Mouse (Mus musculus): ENCODE results near the gene Slc35a5. TPM values are rescaled to one million over a fixed set of nuclear protein-coding genes. Genes with fewer than 3 reads are reported as not detected.
A peak's percentile ranks its signal among the peaks of the same experiment; 100 is the strongest.

Slc35a5 gene
- polyA plus RNA-seq, 1 experiment from 2014 or later: 21.6 TPM

- peak overlapping the region; percentile 91 for H3K27ac ChIP-seq (ENCODE audit: low read length)
- H3K9me3 ChIP-seq (replicated peaks; ENCODE audit: control insufficient read depth, low read length): no peaks in the 10 kb centered on the region
- H3K4me1 ChIP-seq (ENCODE audit: control insufficient read depth, insufficient read depth, low read length): peaks cover 12% of the 10 kb centered on the region; the same call in 1 of the 2 replicates
- under 1% methylated on average over 20 of the region's 20 CpGs for WGBS
- peak overlapping the region; percentile 92 for H3K4me2 ChIP-seq (ENCODE audit: low read depth, low read length)
- H3K9ac ChIP-seq (ENCODE audit: low read length): peak overlapping the region; percentile 87
- H3K27me3 ChIP-seq (ENCODE audit: control insufficient read depth, insufficient read depth, low read length): no peaks in the 10 kb centered on the region
- H3K36me3 ChIP-seq (ENCODE audit: control insufficient read depth, insufficient read depth, low read length): no peaks in the 10 kb centered on the region
- H3K4me3 ChIP-seq (replicated peaks; ENCODE audit: low read length): peak overlapping the region; percentile 89
- ATAC-seq (ENCODE audit: insufficient read depth, low FRiP score): peak; percentile 78
Observed at GRCm38 (mm10) chr16:45158136-45158521, 377 bp downstream of the Slc35a5 start.

- ATAC-seq (ENCODE audit: insufficient read depth, low FRiP score): no peak
- 76% methylated on average over 3 of the region's 3 CpGs for WGBS
- Histone ChIP-seq H3K4me1 (ENCODE audit: control insufficient read depth, insufficient read depth, low read length) (peaks cover 8% of the 10 kb centered on the region; the same call in 1 of the 2 replicates), H3K4me3 (replicated peaks; ENCODE audit: low read length) (no peak overlapping the region), H3K27ac (ENCODE audit: low read length) (no peak overlapping the region), H3K9ac (ENCODE audit: low read length) (no peak overlapping the region), H3K27me3 (ENCODE audit: control insufficient read depth, insufficient read depth, low read length) (no peaks in the 10 kb centered on the region), H3K4me2 (ENCODE audit: low read depth, low read length) (no peak overlapping the region), H3K9me3 (replicated peaks; ENCODE audit: control insufficient read depth, low read length) (no peaks in the 10 kb centered on the region), H3K36me3 (ENCODE audit: control insufficient read depth, insufficient read depth, low read length) (peaks cover under 1% of the 10 kb centered on the region; the same call in 1 of the 2 replicates)
Observed at GRCm38 (mm10) chr16:45154741-45155250, 3.7 kb downstream of the Slc35a5 start.

GRCm38 (mm10) chr16:45148488-45149082 lies 9.9 kb downstream of the Slc35a5 start:
- Histone ChIP-seq H3K36me3 (ENCODE audit: control insufficient read depth, insufficient read depth, low read length) (peaks cover 21% of the 10 kb centered on the region; the same call in 1 of the 2 replicates), H3K27me3 (ENCODE audit: control insufficient read depth, insufficient read depth, low read length) (no peaks in the 10 kb centered on the region), H3K27ac (ENCODE audit: low read length) (no peak overlapping the region), H3K4me2 (ENCODE audit: low read depth, low read length) (no peak overlapping the region), H3K9me3 (replicated peaks; ENCODE audit: control insufficient read depth, low read length) (no peaks in the 10 kb centered on the region), H3K4me3 (replicated peaks; ENCODE audit: low read length) (no peak overlapping the region), H3K9ac (ENCODE audit: low read length) (no peak overlapping the region), H3K4me1 (ENCODE audit: control insufficient read depth, insufficient read depth, low read length) (no peaks in the 10 kb centered on the region)
- no peak for ATAC-seq (ENCODE audit: insufficient read depth, low FRiP score)
- 90% methylated on average over 10 of the region's 10 CpGs for WGBS

- Histone ChIP-seq H3K27ac (ENCODE audit: low read length) (no peak overlapping the region), H3K4me2 (ENCODE audit: low read depth, low read length) (no peak overlapping the region), H3K27me3 (ENCODE audit: control insufficient read depth, insufficient read depth, low read length) (no peaks in the 10 kb centered on the region), H3K36me3 (ENCODE audit: control insufficient read depth, insufficient read depth, low read length) (peaks cover 31% of the 10 kb centered on the region), H3K9ac (ENCODE audit: low read length) (no peak overlapping the region), H3K9me3 (replicated peaks; ENCODE audit: control insufficient read depth, low read length) (no peaks in the 10 kb centered on the region), H3K4me1 (ENCODE audit: control insufficient read depth, insufficient read depth, low read length) (no peaks in the 10 kb centered on the region), H3K4me3 (replicated peaks; ENCODE audit: low read length) (no peak overlapping the region)
- WGBS: 50% methylated on average over 6 of the region's 6 CpGs
- ATAC-seq (ENCODE audit: insufficient read depth, low FRiP score): no peak
Observed at GRCm38 (mm10) chr16:45145119-45145518, 13.4 kb downstream of the Slc35a5 start.

- no peak overlapping the region for H3K27ac ChIP-seq (ENCODE audit: low read length)
- no peaks in the 10 kb centered on the region for H3K9me3 ChIP-seq (replicated peaks; ENCODE audit: control insufficient read depth, low read length)
- no peak overlapping the region for H3K4me3 ChIP-seq (replicated peaks; ENCODE audit: low read length)
- no peaks in the 10 kb centered on the region for H3K4me1 ChIP-seq (ENCODE audit: control insufficient read depth, insufficient read depth, low read length)
- ATAC-seq (ENCODE audit: insufficient read depth, low FRiP score): no peak
- no peaks in the 10 kb centered on the region for H3K27me3 ChIP-seq (ENCODE audit: control insufficient read depth, insufficient read depth, low read length)
- no peak overlapping the region for H3K4me2 ChIP-seq (ENCODE audit: low read depth, low read length)
- 91% methylated on average over 5 of the region's 5 CpGs for WGBS
- peaks cover 36% of the 10 kb centered on the region for H3K36me3 ChIP-seq (ENCODE audit: control insufficient read depth, insufficient read depth, low read length)
- H3K9ac ChIP-seq (ENCODE audit: low read length): no peak overlapping the region
Observed at GRCm38 (mm10) chr16:45142565-45142964, 15.9 kb downstream of the Slc35a5 start.

- no peak overlapping the region for H3K27ac ChIP-seq (ENCODE audit: low read length)
- H3K4me3 ChIP-seq (replicated peaks; ENCODE audit: low read length): no peak overlapping the region
- H3K9ac ChIP-seq (ENCODE audit: low read length): no peak overlapping the region
- no peak overlapping the region for H3K4me2 ChIP-seq (ENCODE audit: low read depth, low read length)
- 94% methylated on average over 5 of the region's 5 CpGs for WGBS
- no peaks in the 10 kb centered on the region for H3K9me3 ChIP-seq (replicated peaks; ENCODE audit: control insufficient read depth, low read length)
- H3K4me1 ChIP-seq (ENCODE audit: control insufficient read depth, insufficient read depth, low read length): no peaks in the 10 kb centered on the region
- H3K36me3 ChIP-seq (ENCODE audit: control insufficient read depth, insufficient read depth, low read length): peaks cover 36% of the 10 kb centered on the region
- H3K27me3 ChIP-seq (ENCODE audit: control insufficient read depth, insufficient read depth, low read length): no peaks in the 10 kb centered on the region
- ATAC-seq (ENCODE audit: insufficient read depth, low FRiP score): no peak
Observed at GRCm38 (mm10) chr16:45141711-45142110, 16.8 kb downstream of the Slc35a5 start.

- 82% methylated on average over 2 of the region's 2 CpGs for WGBS
- Histone ChIP-seq H3K4me2 (ENCODE audit: low read depth, low read length) (no peak overlapping the region), H3K9me3 (replicated peaks; ENCODE audit: control insufficient read depth, low read length) (no peaks in the 10 kb centered on the region), H3K27ac (ENCODE audit: low read length) (no peak overlapping the region), H3K27me3 (ENCODE audit: control insufficient read depth, insufficient read depth, low read length) (no peaks in the 10 kb centered on the region), H3K4me3 (replicated peaks; ENCODE audit: low read length) (no peak overlapping the region), H3K9ac (ENCODE audit: low read length) (no peak overlapping the region), H3K36me3 (ENCODE audit: control insufficient read depth, insufficient read depth, low read length) (no peaks in the 10 kb centered on the region), H3K4me1 (ENCODE audit: control insufficient read depth, insufficient read depth, low read length) (no peaks in the 10 kb centered on the region)
- no peak for ATAC-seq (ENCODE audit: insufficient read depth, low FRiP score)
Observed at GRCm38 (mm10) chr16:45127936-45128710, 30.4 kb downstream of the Slc35a5 start.

- no peak overlapping the region for H3K4me2 ChIP-seq (ENCODE audit: low read depth, low read length)
- no peaks in the 10 kb centered on the region for H3K9me3 ChIP-seq (replicated peaks; ENCODE audit: control insufficient read depth, low read length)
- WGBS: 52% methylated on average over 9 of the region's 9 CpGs
- H3K36me3 ChIP-seq (ENCODE audit: control insufficient read depth, insufficient read depth, low read length): no peaks in the 10 kb centered on the region
- H3K27ac ChIP-seq (ENCODE audit: low read length): peak overlapping the region; percentile 70
- H3K4me1 ChIP-seq (ENCODE audit: control insufficient read depth, insufficient read depth, low read length): no peaks in the 10 kb centered on the region
- no peaks in the 10 kb centered on the region for H3K27me3 ChIP-seq (ENCODE audit: control insufficient read depth, insufficient read depth, low read length)
- ATAC-seq (ENCODE audit: insufficient read depth, low FRiP score): no peak
- H3K9ac ChIP-seq (ENCODE audit: low read length): no peak overlapping the region
- no peak overlapping the region for H3K4me3 ChIP-seq (replicated peaks; ENCODE audit: low read length)
Observed at GRCm38 (mm10) chr16:45124230-45125203, 34.0 kb downstream of the Slc35a5 start.

All from stomach, embryonic 16.5 days (tissue).